Mouse (Mus musculus): ENCODE measurements at regions not wholly inside any gene's neighbourhood (a gene's known extent, or its start where the extent isn't known, plus 50 kb on each side); places are given as distances from the start of the nearest gene placed in this dataset.

GRCm38 (mm10) chr3:70097813-70098212 lies 90.4 kb downstream of the Otol1 start:
- no peak for ATAC-seq (ENCODE audit: insufficient number of reproducible peaks, insufficient read depth, low FRiP score, low TSS enrichment, low read depth)
- WGBS: 46% methylated on average over 3 of the region's 3 CpGs
- H3K4me2 ChIP-seq: no peak overlapping the region

GRCm38 (mm10) chr3:70102091-70102490 lies 94.7 kb downstream of the Otol1 start:
- Histone ChIP-seq H3K27me3 (peaks cover 20% of the 10 kb centered on the region), H3K9ac (no peak overlapping the region), H3K4me3 (no peak overlapping the region), H3K4me1 (no peaks in the 10 kb centered on the region), H3K9me3 (no peaks in the 10 kb centered on the region), H3K27ac (no peak overlapping the region), H3K36me3 (no peaks in the 10 kb centered on the region), H3K4me2 (no peak overlapping the region)
- ATAC-seq (ENCODE audit: insufficient number of reproducible peaks, insufficient read depth, low FRiP score, low TSS enrichment, low read depth): no peak
- WGBS: 57% methylated on average over 7 of the region's 7 CpGs

More at GRCm38 (mm10) chr3:70097813-70098212, 90.4 kb downstream of the Otol1 start:
- no peaks in the 10 kb centered on the region for H3K9me3 ChIP-seq
- no peaks in the 10 kb centered on the region for H3K36me3 ChIP-seq
- H3K27me3 ChIP-seq: peaks cover 16% of the 10 kb centered on the region
- H3K4me3 ChIP-seq: no peak overlapping the region
- no peaks in the 10 kb centered on the region for H3K4me1 ChIP-seq
- no peak overlapping the region for H3K9ac ChIP-seq
- no peak overlapping the region for H3K27ac ChIP-seq

- no peak for ATAC-seq (ENCODE audit: insufficient number of reproducible peaks, insufficient read depth, low FRiP score, low TSS enrichment, low read depth)
- Histone ChIP-seq H3K9me3 (no peaks in the 10 kb centered on the region), H3K9ac (no peak overlapping the region), H3K27me3 (peaks cover 20% of the 10 kb centered on the region), H3K4me1 (no peaks in the 10 kb centered on the region), H3K27ac (no peak overlapping the region), H3K36me3 (no peaks in the 10 kb centered on the region), H3K4me2 (no peak overlapping the region), H3K4me3 (no peak overlapping the region)
- 75% methylated on average over 10 of the region's 10 CpGs for WGBS
Observed at GRCm38 (mm10) chr3:70102593-70103213, 95.3 kb downstream of the Otol1 start.

- Histone ChIP-seq H3K4me3 (peak overlapping the region; percentile 48), H3K9ac (peak overlapping the region; percentile 73), H3K9me3 (no peaks in the 10 kb centered on the region), H3K4me2 (peak overlapping the region; percentile 80), H3K27me3 (peaks cover 20% of the 10 kb centered on the region), H3K27ac (peak overlapping the region; percentile 68), H3K36me3 (no peaks in the 10 kb centered on the region), H3K4me1 (no peaks in the 10 kb centered on the region)
- 3% methylated on average over 21 of the region's 21 CpGs for WGBS
- no peak for ATAC-seq (ENCODE audit: insufficient number of reproducible peaks, insufficient read depth, low FRiP score, low TSS enrichment, low read depth)
Observed at GRCm38 (mm10) chr3:70103983-70104827, 96.8 kb downstream of the Otol1 start.

- Histone ChIP-seq H3K9ac (peak overlapping the region; percentile 73), H3K4me3 (peak overlapping the region; percentile 48), H3K4me2 (peak overlapping the region; percentile 80), H3K27ac (peak overlapping the region; percentile 68), H3K9me3 (no peaks in the 10 kb centered on the region), H3K4me1 (no peaks in the 10 kb centered on the region), H3K27me3 (peaks cover 20% of the 10 kb centered on the region), H3K36me3 (no peaks in the 10 kb centered on the region)
- no peak for ATAC-seq (ENCODE audit: insufficient number of reproducible peaks, insufficient read depth, low FRiP score, low TSS enrichment, low read depth)
- 14% methylated on average over 7 of the region's 7 CpGs for WGBS
Observed at GRCm38 (mm10) chr3:70104828-70105399, 97.5 kb downstream of the Otol1 start.

- WGBS: 55% methylated on average over 1 of the region's 1 CpGs
- no peak overlapping the region for H3K9ac ChIP-seq
- no peaks in the 10 kb centered on the region for H3K4me1 ChIP-seq
- ATAC-seq (ENCODE audit: insufficient number of reproducible peaks, insufficient read depth, low FRiP score, low TSS enrichment, low read depth): no peak
- H3K9me3 ChIP-seq: no peaks in the 10 kb centered on the region
- H3K27me3 ChIP-seq: peaks cover 20% of the 10 kb centered on the region
- H3K4me2 ChIP-seq: no peak overlapping the region
- H3K4me3 ChIP-seq: no peak overlapping the region
- H3K36me3 ChIP-seq: no peaks in the 10 kb centered on the region
- no peak overlapping the region for H3K27ac ChIP-seq
Observed at GRCm38 (mm10) chr3:70105561-70105960, 98.1 kb downstream of the Otol1 start.

GRCm38 (mm10) chr3:70106141-70106540 lies 98.7 kb downstream of the Otol1 start:
- no peak overlapping the region for H3K9ac ChIP-seq
- H3K27me3 ChIP-seq: peaks cover 20% of the 10 kb centered on the region
- no peak overlapping the region for H3K4me3 ChIP-seq
- H3K4me1 ChIP-seq: no peaks in the 10 kb centered on the region
- WGBS: 72% methylated on average over 2 of the region's 2 CpGs
- no peak for ATAC-seq (ENCODE audit: insufficient number of reproducible peaks, insufficient read depth, low FRiP score, low TSS enrichment, low read depth)
- no peaks in the 10 kb centered on the region for H3K9me3 ChIP-seq
- H3K36me3 ChIP-seq: no peaks in the 10 kb centered on the region
- no peak overlapping the region for H3K27ac ChIP-seq
- no peak overlapping the region for H3K4me2 ChIP-seq

- Histone ChIP-seq H3K4me1 (no peaks in the 10 kb centered on the region), H3K9ac (no peak overlapping the region), H3K9me3 (no peaks in the 10 kb centered on the region), H3K36me3 (no peaks in the 10 kb centered on the region), H3K4me3 (no peak overlapping the region), H3K27me3 (no peaks in the 10 kb centered on the region), H3K27ac (no peak overlapping the region), H3K4me2 (no peak overlapping the region)
- ATAC-seq (ENCODE audit: insufficient number of reproducible peaks, insufficient read depth, low FRiP score, low TSS enrichment, low read depth): no peak
- WGBS: 98% methylated on average over 1 of the region's 1 CpGs
Observed at GRCm38 (mm10) chr3:70126212-70126611, 118.8 kb downstream of the Otol1 start.

- 76% methylated on average over 8 of the region's 8 CpGs for WGBS
- ATAC-seq (ENCODE audit: insufficient number of reproducible peaks, insufficient read depth, low FRiP score, low TSS enrichment, low read depth): no peak
- no peaks in the 10 kb centered on the region for H3K36me3 ChIP-seq
Observed at GRCm38 (mm10) chr3:70130241-70131029, 123.0 kb downstream of the Otol1 start.

GRCm38 (mm10) chr3:70134963-70135362 lies 127.5 kb downstream of the Otol1 start:
- Histone ChIP-seq H3K4me2 (no peak overlapping the region), H3K36me3 (no peaks in the 10 kb centered on the region), H3K27ac (no peak overlapping the region), H3K27me3 (no peaks in the 10 kb centered on the region), H3K4me1 (no peaks in the 10 kb centered on the region), H3K4me3 (no peak overlapping the region), H3K9ac (no peak overlapping the region), H3K9me3 (no peaks in the 10 kb centered on the region)
- 63% methylated on average over 2 of the region's 2 CpGs for WGBS
- no peak for ATAC-seq (ENCODE audit: insufficient number of reproducible peaks, insufficient read depth, low FRiP score, low TSS enrichment, low read depth)

More at GRCm38 (mm10) chr3:70130241-70131029, 123.0 kb downstream of the Otol1 start:
- no peak overlapping the region for H3K27ac ChIP-seq
- no peaks in the 10 kb centered on the region for H3K9me3 ChIP-seq
- no peak overlapping the region for H3K4me3 ChIP-seq
- no peaks in the 10 kb centered on the region for H3K27me3 ChIP-seq
- no peaks in the 10 kb centered on the region for H3K4me1 ChIP-seq
- H3K4me2 ChIP-seq: no peak overlapping the region
- no peak overlapping the region for H3K9ac ChIP-seq

- Histone ChIP-seq H3K9me3 (no peaks in the 10 kb centered on the region), H3K4me2 (no peak overlapping the region), H3K4me3 (no peak overlapping the region), H3K27me3 (no peaks in the 10 kb centered on the region), H3K36me3 (no peaks in the 10 kb centered on the region), H3K9ac (no peak overlapping the region), H3K27ac (no peak overlapping the region), H3K4me1 (no peaks in the 10 kb centered on the region)
- ATAC-seq (ENCODE audit: insufficient number of reproducible peaks, insufficient read depth, low FRiP score, low TSS enrichment, low read depth): no peak
- 62% methylated on average over 2 of the region's 2 CpGs for WGBS
Observed at GRCm38 (mm10) chr3:70138488-70138887, 131.1 kb downstream of the Otol1 start.

Measured in embryonic facial prominence, embryonic 13.5 days (tissue).